Mouse (Mus musculus) activated CD4-positive, CD25-positive, alpha-beta regulatory T cell, adult 4 months (primary cell): ENCODE measurements around the gene Cntnap4. TPM values are rescaled to one million over a fixed set of nuclear protein-coding genes. Genes with fewer than 3 reads are reported as not detected.
"Not testable (repeated sequence)": the region's sequence is repeated elsewhere in the genome, so short reads cannot be mapped to it uniquely, and the experiment has no call there.

ENCODE experiments used
- ATAC-seq: one replicate; pipeline ENCODE4 v1.8.0; 2017
- polyA plus RNA-seq, 2 experiments: library from polyadenylated mRNA; unstranded; fragments of 100-300 nt; shearing (Covaris generic); gene quantifications; one replicate each; pipeline ENCODE4 v1.2.1; 2017

Gene Cntnap4
- polyA plus RNA-seq, 2 experiments from 2014 or later, result not detected

DNA sequence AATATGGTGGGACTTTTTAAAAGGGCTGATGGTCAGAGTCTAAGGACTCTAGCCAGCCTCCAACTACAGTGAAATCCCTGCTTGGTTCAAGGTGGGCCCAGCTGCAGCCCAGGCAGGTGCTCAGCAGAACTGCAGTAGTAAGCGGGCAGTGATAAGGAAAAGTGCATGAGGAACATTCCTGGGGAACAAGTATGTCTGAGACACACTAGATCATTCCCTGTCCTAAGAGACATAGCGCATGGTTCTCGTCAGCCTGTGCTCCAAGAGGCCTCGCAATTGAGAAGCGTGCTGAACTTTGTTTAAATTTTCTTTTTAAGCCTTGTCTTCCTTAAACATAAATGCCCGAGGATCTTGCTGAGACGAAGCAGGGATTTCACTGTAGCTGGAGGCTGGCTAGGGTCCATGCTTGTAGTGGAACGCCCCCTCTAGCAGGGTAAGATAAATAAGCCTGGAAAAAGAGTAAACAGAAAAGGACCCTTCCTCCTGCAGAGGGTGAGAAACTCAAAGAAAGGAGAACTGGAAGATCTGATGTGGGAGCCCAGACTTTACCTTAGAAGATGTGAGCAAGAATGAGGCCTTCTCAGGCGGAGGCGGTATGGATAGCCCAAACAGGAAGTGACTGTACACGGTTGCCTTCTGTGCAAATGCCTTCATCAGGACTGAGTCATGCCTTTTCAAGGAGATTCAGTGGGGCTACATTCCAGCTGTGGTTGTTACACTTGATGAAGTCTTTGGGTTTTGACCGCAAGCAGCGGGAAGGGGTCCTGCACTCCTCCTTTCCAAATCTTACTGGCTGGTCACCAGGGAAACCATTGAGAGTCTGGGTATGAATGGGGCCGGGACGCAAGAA, 161.0 kb downstream of the Cntnap4 start:
- no peak for ATAC-seq

DNA sequence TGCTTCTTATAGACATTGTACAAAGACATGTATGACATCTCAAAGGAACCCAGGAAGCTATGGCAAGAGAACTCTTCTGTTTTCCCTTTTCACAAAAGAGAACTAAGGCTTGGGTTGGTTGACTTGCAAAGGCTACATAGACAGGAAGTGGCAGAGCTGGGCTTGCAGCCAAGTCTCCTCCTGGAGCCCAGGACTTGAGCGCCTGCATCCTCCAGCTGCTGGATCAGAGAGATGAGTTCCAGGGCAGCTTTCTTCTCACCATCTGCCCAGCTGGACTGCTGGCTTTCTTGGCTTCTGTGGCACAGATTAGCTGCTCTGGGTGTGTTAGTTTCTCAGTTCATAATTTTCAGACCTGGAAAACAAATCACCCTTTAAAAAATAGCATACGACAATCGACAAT, 165.7 kb downstream of the Cntnap4 start:
- ATAC-seq, result no peak

DNA sequence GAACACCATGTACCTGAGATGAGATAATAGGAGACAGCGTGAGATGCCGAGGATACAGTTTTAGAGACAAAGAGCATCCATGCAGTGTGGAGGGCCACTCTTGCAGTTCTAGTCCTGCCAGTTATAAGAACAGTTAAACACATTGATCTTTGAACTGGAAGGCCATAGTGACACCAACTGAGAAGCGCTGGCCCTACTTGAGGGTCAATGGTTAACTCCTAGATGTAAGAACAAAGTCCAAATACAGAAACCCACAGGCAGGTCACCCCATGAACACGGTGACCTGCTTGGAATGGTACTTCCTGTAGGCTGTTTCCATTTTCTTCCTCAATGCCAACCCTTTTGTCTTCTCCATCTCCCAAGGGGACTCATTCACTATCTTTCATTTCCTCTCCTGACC, 173.5 kb downstream of the Cntnap4 start:
- no peak for ATAC-seq

DNA sequence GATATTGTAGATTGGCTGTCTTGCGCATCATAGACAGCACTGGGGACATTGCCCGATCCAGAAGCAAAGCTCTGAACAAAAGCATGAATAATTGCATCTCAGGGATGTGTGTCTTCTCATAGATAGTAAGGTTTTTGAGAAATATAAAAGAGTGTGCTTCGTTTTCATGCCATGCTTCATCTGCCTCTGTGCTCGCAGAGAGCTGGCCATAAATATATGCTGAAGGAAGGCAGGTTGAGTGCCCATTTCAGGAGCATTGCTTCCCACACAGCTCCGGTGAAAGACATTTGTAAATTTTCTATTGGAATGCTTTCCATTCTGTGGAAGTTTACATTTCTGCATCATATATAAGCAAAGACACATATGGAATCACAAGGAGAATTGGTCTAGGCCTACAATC, 177.5 kb downstream of the Cntnap4 start:
- no peak for ATAC-seq

DNA sequence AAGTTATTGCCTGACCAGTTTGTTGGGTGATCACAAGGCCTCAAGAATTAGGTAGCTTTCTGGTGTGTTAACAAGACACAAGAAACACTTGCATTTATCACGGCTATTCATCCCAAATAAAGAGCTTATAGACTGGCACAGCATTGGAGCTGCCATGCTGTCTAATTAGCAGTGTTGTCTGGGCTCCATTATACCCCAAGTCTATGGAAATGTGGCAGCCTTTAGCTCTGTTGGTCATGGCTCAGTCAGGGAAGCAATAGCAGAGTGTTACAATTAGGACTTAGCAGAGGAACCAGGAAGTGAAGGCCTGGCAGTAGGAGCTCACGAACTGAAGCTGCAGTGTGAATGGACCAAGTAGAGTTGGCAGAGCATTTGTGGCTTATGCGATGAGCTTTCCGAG, 185.3 kb downstream of the Cntnap4 start:
- no peak for ATAC-seq

DNA sequence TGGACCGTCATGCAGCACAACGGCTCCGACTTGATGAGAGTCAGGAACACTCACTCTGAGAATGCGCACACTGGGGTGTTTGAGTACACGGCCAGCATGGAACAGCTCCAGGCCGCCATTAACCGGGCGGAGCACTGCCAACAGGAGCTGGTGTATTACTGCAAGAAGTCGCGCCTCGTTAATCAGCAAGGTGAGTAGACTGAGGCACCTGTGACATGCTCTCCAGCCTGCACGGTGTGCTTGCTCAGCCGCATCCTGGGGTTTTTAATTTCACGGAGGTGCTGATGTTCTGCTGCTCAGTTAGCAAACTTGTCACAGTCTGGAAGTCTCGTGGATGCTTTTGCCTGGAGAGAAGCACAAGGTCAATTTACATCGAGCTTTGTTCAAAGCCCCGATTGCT, 233.2 kb downstream of the Cntnap4 start:
- no peak for ATAC-seq

DNA sequence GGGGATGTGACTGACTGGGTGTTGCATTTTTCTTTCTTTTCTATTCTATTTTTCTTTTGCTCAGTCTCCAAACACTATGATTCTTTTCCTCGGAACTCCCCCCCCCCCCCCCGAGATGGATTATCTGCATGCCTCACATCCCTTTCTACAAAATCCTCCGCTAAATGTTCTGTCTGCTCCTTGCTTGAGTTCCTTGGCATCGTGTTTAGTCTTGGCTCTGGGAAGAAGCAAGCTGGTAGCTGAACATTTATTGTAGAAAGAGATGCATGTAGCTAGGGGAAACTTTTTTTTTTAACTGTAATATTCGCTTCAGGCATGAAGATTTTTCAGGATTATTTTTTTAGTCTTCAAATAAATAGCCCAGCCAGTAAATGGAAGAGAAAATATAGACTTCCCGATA, 239.5 kb downstream of the Cntnap4 start:
- ATAC-seq, result no peak

DNA sequence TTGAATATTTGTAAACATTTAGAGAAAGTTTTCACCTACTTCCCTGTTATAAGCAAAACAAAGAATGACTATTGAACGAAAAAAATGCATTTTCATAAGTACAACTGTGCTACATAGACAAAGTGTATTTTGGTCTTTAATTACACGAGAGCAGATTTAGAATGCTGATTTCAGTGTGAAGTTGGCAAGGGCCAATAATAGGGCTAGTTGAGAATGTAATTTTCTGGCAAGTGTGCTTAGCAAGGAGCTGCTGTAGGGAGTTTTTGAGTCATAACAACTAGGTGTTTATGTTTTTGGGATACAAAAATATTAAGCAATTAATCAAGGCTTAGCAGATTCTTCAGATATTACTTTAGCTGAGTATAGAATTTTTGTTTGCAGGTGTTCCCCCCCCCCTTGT, 271.2 kb downstream of the Cntnap4 start:
- no peak for ATAC-seq

DNA sequence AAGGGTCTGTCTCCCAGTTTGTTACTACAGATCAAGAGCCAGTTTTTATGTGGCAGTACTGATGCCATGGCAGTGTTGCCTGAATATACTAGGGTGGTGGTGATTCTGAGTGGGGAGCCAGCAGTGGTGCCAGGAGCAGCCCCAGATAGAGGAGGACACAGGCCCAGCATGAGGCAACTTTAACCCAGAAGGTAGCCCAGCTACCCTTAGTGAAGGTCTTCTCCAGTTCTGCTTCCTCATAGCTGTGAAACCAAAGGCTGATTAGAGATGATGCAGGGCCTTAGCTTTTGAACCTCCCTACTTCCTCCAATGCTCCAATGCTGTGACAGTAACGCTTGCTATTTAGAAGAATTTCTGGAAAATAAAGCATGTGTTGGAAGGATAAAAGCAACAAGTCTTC, 279.7 kb downstream of the Cntnap4 start:
- not testable (repeated sequence) for ATAC-seq

DNA sequence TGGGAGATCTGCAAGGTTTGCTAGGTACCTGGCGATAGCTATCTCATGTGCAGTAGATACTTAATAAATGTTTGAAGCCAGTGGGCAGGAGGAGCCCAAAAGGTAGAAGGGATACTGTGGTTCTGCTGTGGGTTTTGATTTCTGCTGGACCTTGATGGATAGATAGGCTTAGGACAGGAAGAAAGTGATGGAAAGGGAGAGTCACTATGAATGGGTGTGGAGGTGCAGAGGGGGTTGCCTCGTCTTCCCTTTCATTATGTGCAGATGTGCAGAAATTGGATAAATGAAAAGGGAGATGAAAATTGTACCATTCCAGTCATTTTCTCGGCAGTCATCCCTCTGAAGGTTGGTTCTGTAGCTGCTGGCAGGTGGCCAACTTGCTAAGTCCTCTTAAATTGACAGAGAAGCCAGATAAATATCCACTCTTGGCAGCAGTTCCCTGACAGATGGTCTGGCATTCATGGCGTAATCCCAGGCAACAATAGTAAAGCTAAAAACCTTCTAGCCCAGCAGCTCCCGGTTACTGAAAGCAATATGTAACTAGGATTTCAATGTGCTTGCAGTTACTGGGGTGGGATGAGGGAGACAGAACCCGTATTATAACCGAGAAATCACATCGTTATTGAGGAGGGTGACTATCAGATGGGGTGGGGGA, 336.7 kb downstream of the Cntnap4 start:
- ATAC-seq, result no peak

DNA sequence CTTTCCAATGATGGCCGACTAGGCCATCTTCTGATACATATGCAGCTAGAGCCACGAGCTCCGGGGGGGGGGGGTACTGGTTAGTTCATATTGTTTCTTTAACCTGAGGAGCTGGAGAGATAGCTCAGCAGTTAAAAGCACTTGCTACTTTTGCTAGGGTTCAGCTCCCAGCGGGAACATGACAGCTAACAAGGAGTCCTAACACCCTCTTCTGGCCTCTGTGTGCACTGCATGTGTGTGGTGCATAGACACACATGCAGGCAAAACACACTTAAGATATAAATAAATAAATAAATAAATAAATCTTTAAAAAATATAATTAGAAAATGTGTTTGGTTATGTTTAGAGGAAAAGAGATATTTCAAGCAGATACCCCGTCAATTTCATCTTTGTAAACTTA, 339.7 kb downstream of the Cntnap4 start:
- no peak for ATAC-seq

DNA sequence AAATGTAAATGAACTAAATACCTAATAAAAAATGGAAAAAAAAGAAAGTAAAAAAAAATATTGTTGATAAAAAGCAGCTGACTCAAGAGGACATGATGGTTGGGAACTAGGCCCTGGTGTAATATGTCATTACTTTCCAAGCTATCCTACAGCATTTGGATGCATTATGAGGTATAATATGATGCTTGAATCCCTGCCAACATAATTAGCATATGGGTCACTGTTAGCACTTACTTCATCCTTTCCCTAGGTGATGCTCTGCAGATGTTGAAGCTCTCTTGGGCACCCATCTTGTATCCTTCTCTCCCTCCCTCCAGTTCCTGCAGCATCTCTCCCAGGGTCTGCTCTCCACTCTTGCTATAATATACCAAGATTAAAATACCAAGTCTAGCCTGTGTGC, 341.6 kb downstream of the Cntnap4 start:
- ATAC-seq, result no peak

DNA sequence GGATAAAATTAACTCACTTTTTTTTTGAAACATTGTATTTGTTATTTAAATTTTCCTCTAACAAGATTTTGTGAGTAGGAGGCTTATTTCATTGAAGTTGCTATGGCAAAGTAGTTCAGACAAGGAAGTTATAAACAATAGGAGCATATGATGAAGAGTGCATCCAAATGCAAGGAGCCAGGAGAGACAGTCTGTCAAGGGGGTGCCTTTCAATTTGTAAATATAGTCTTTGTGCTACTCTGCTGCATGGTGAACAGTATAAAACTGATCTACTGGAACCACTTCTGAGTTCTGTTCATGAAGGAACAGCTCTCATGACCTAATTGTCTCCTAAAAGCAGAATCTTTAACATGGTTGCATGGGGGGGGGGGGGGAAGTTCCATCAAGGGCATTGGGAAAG, 352.3 kb downstream of the Cntnap4 start:
- ATAC-seq, result no peak

DNA sequence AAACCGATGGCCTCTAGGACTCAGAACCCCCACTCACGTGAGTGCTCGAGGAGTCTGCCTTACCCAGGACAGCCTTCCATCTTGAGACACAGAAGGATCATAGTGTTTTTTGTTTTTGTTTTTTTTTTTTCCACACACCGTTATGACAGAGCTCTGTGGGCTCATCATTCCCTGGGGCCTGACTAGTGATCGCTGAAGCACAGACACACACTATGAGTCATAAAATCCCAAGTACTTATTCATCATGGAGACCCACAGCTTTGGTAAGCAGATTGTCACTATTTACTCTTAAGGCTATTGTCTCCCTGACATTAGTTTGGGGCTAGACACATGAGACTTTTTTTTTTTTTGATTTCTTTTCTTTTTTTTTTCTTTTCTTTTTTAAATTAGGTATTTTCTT, 352.9 kb downstream of the Cntnap4 start:
- ATAC-seq, result no peak
